Mouse (Mus musculus) myocyte (in vitro differentiated cells): Measurements from ENCODE around the gene Gm42715.

ENCODE experiments used
- E2F4 ChIP-seq: IDR thresholded peaks from one replicate; pipeline ENCODE4 v1.6.1; 2011; ENCODE audit warnings: mild to moderate bottlenecking, control low read depth, moderate library complexity; ENCODE audit not compliant: insufficient read depth
- POLR2A ChIP-seq: IDR thresholded peaks from one replicate; pipeline ENCODE4 v1.6.1; 2011; ENCODE audit warnings: low read depth, mild to moderate bottlenecking, control low read depth, moderate library complexity; ENCODE audit not compliant: insufficient read length
- POLR2AphosphoS2 ChIP-seq: IDR thresholded peaks from one replicate; pipeline ENCODE4 v1.6.1; 2011; ENCODE audit warnings: low read depth, control low read depth; ENCODE audit not compliant: insufficient read length
- REST ChIP-seq: IDR thresholded peaks from one replicate; pipeline ENCODE4 v1.6.1; 2011; ENCODE audit warnings: mild to moderate bottlenecking, control low read depth, moderate library complexity; ENCODE audit not compliant: insufficient read depth, insufficient read length

- no peak for TF ChIP-seq REST
- TF ChIP-seq E2F4 = no peak
- no peak for TF ChIP-seq POLR2A
- no peak for TF ChIP-seq POLR2AphosphoS2
Observed at GRCm38 (mm10) chr7:127589637-127590036, 70.3 kb downstream of the Gm42715 start.
